Mouse (Mus musculus): ENCODE results near the gene Rpl10.

Rpl10 gene

GRCm38 (mm10) chrX:74270062-74270901 is at the start of gene Rpl10:
Rpl10 (plus strand) TSS chrX:74270812.
- peak; percentile 92 to 93 for DNase-seq

GRCm38 (mm10) chrX:74230038-74230437 is 40.6 kb upstream of the Rpl10 start:
- no peak for DNase-seq

GRCm38 (mm10) chrX:74233196-74233595 is 37.4 kb upstream of the Rpl10 start:
- DNase-seq: no peak

- DNase-seq: no peak
Measured at GRCm38 (mm10) chrX:74240332-74240731, 30.3 kb upstream of the Rpl10 start.

- DNase-seq: no peak
Measured at GRCm38 (mm10) chrX:74243396-74243795, 27.2 kb upstream of the Rpl10 start.

GRCm38 (mm10) chrX:74243807-74244206 is 26.8 kb upstream of the Rpl10 start:
- peak; percentile 76 to 80 for DNase-seq

GRCm38 (mm10) chrX:74244614-74245083 is 26.0 kb upstream of the Rpl10 start:
- peak; percentile 37 to 47 for DNase-seq

GRCm38 (mm10) chrX:74245107-74245506 is 25.5 kb upstream of the Rpl10 start:
- no peak for DNase-seq

- peak; percentile 72 to 73 for DNase-seq
Measured at GRCm38 (mm10) chrX:74245687-74246086, 24.9 kb upstream of the Rpl10 start.

- peak; percentile 79 to 81 for DNase-seq
Measured at GRCm38 (mm10) chrX:74246213-74246681, 24.4 kb upstream of the Rpl10 start.

GRCm38 (mm10) chrX:74246693-74247092 is 23.9 kb upstream of the Rpl10 start:
- DNase-seq: no peak

GRCm38 (mm10) chrX:74248651-74249050 is 22.0 kb upstream of the Rpl10 start:
- DNase-seq: peak; percentile 61 to 65

GRCm38 (mm10) chrX:74249615-74250014 is 21.0 kb upstream of the Rpl10 start, which contains the start of gene Flna:
Flna (minus strand) TSS chrX:74249820.
- DNase-seq: peak; percentile 69 to 73

- DNase-seq: peak; percentile 91 to 92
Measured at GRCm38 (mm10) chrX:74254153-74254887, 16.3 kb upstream of the Rpl10 start, which contains the start of gene Emd. Emd (plus strand) TSS chrX:74254687.

- DNase-seq: no peak
Measured at GRCm38 (mm10) chrX:74254888-74255565, 15.6 kb upstream of the Rpl10 start.

GRCm38 (mm10) chrX:74257746-74258145 is 12.9 kb upstream of the Rpl10 start:
- no peak for DNase-seq

- no peak for DNase-seq
Measured at GRCm38 (mm10) chrX:74269736-74270061, 913 bp upstream of the Rpl10 start.

GRCm38 (mm10) chrX:74270902-74271551 is 415 bp downstream of the Rpl10 start:
- DNase-seq: peak; percentile 51 to 58

- no peak for DNase-seq
Measured at GRCm38 (mm10) chrX:74273422-74274322, 3.1 kb downstream of the Rpl10 start.

GRCm38 (mm10) chrX:74277916-74278315 is 7.3 kb downstream of the Rpl10 start:
- no peak for DNase-seq

GRCm38 (mm10) chrX:74281041-74281731 is 10.6 kb downstream of the Rpl10 start:
- no peak for DNase-seq
